Mouse (Mus musculus) hindbrain, embryonic 13.5 days (tissue): Measurements from ENCODE around the gene Brca2. TPM values are rescaled to one million over a fixed set of nuclear protein-coding genes. Genes with fewer than 3 reads are reported as not detected.
A peak's percentile ranks its signal among the peaks of the same experiment; 100 is the strongest.

ENCODE experiments used
- ATAC-seq: fragments of 200-750 bp; cut with Nextera tagmentation; 2 replicates; pipeline ENCODE4 v1.8.0; 2017; ENCODE audit warnings: moderate TSS enrichment; ENCODE audit not compliant: low FRiP score
- H3K27ac ChIP-seq: fragments of 300-500 bp; sonication (generic); 2 replicates; pipeline ENCODE4 v1.5.1; 2015; ENCODE audit warnings: inconsistent platforms, mild to moderate bottlenecking, moderate library complexity
- H3K27me3 ChIP-seq: fragments of 300-500 bp; sonication (generic); 2 replicates; pipeline ENCODE4 v1.6.1; 2015; ENCODE audit warnings: mild to moderate bottlenecking, inconsistent platforms
- H3K36me3 ChIP-seq: fragments of 300-500 bp; sonication (generic); 2 replicates; pipeline ENCODE4 v1.6.1; 2015; ENCODE audit warnings: mild to moderate bottlenecking, inconsistent platforms
- H3K4me1 ChIP-seq: fragments of 300-500 bp; sonication (generic); replicated peaks from 2 replicates; pipeline ENCODE4 v1.6.1; 2015; ENCODE audit warnings: inconsistent platforms
- H3K4me2 ChIP-seq: fragments of 300-500 bp; sonication (generic); 2 replicates; pipeline ENCODE4 v1.6.1; 2015; ENCODE audit warnings: inconsistent platforms, mild to moderate bottlenecking, moderate library complexity
- H3K4me3 ChIP-seq: fragments of 300-500 bp; sonication (generic); 2 replicates; pipeline ENCODE4 v1.5.1; 2015; ENCODE audit warnings: mild to moderate bottlenecking, inconsistent platforms
- H3K9ac ChIP-seq: fragments of 300-500 bp; sonication (generic); 2 replicates; pipeline ENCODE4 v1.6.1; 2015; ENCODE audit warnings: mild to moderate bottlenecking, inconsistent platforms
- H3K9me3 ChIP-seq: fragments of 300-500 bp; sonication (generic); 2 replicates; pipeline ENCODE4 v1.6.1; 2016; ENCODE audit warnings: inconsistent platforms
- WGBS: fragments of 180-500 bp; shearing (Covaris S2); methylation state at CpG from one replicate; pipeline ENCODE4 v1.1.7; 2015; 5-methylcytosine and 5-hydroxymethylcytosine counted together
- polyA plus RNA-seq: library from polyadenylated mRNA; unstranded; fragments of >200 nt; fragmentation: Nextera tagmentation; extraction: Ambion mirVana; gene quantifications from 2 replicates; pipeline ENCODE4 v1.2.1, GENCODE M21; 2015

The Brca2 gene
- polyA plus RNA-seq, 1 experiment from 2014 or later, result 13.6 TPM

DNA sequence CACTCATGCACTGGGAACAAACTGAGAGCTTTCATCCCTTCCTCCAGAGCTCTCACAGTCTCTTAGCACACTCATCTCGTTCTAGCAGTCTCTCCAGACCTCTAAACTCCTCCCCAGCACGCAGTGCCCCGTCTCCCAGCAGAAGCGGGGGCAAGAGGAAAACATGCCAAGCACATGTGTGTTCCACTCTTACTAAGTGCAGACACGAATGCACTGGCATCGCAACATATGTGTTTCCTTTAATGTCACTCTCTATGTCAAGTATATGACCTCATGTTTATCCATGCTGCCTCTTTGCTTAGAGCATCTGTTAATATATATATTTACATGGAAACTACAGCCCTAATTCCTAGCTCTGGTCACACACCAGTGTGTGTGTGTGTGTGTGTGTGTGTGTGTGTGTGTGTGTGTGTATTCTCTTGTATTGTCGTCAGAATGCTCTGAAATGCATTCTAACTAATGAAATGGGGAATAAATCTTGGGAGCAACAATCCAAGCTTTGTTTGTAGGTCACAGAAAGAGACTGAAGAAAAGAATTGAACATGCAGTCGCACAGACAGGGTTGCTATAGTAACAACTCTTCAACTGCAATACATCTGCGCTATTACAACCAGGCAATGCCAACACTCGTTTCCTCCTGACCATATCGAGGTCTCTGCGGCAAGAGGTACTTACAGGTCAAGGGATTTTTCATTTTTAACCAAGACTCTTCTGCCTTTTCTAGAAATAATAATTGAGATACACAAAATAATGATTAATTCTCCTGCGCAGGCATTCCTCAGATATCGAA lies 79.2 kb downstream of the Brca2 start:
- H3K36me3 ChIP-seq, result peaks cover 19% of the 10 kb centered on the region
- no peak overlapping the region; the same call in 1 of the 2 replicates for H3K9ac ChIP-seq
- H3K4me1 ChIP-seq, result peaks cover 14% of the 10 kb centered on the region
- no peak overlapping the region for H3K4me2 ChIP-seq
- peaks cover 11% of the 10 kb centered on the region for H3K27me3 ChIP-seq
- H3K9me3 ChIP-seq, result no peaks in the 10 kb centered on the region
- peak; percentile 73 for ATAC-seq
- peak overlapping the region; percentile 37; the same call in 1 of the 2 replicates for H3K27ac ChIP-seq
- 63% methylated on average over 14 of the region's 14 CpGs for whole genome bisulfite sequencing
- H3K4me3 ChIP-seq, result no peak overlapping the region

DNA sequence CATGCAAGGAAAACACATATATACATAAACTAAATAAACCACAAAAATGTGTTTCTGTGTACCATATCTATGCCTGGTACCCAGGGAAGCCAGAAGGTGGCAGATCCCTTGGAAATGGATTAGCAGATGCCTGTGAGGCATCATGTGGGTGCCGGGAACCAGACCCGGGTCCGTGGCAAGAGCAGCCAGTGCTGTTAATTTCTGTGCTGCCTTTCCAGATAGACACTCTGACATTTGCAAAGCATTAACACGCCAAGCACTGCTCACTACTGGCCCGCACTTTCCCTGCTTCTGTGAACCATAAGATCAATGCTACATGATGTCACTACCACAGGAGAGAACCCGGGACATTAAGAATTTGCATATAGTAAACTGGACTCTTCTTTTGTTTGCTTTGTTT lies 83.7 kb downstream of the Brca2 start:
- WGBS, result 96% methylated on average over 6 of the region's 6 CpGs
- Histone ChIP-seq H3K4me1 (peaks cover 11% of the 10 kb centered on the region), H3K4me2 (no peak overlapping the region), H3K27ac (no peak overlapping the region), H3K4me3 (no peak overlapping the region), H3K9me3 (no peaks in the 10 kb centered on the region), H3K9ac (no peak overlapping the region), H3K36me3 (peaks cover 33% of the 10 kb centered on the region), H3K27me3 (no peaks in the 10 kb centered on the region)
- no peak for ATAC-seq

DNA sequence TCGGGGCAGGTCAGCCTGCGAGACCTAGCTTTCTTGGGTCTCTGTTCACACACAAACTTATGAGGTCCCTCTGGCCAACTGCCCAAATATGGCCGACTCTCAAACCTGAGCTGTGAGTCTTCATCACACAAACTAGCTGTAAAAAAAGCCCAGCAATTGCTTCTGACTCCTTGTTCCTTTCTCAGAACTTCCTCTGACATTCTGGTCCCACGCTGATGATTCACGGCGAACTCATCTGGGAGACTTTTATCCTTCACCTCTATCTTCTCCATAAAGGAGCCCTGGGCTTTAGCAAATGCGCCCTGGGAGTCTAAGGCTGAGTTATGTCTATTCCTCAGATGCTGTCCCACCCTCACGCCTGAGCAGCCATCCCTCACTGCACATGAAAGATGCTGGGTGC lies 85.2 kb downstream of the Brca2 start:
- no peak overlapping the region for H3K27ac ChIP-seq
- H3K9ac ChIP-seq, result no peak overlapping the region
- no peak overlapping the region for H3K4me3 ChIP-seq
- H3K4me2 ChIP-seq, result no peak overlapping the region
- H3K9me3 ChIP-seq, result no peaks in the 10 kb centered on the region
- H3K36me3 ChIP-seq, result peaks cover 32% of the 10 kb centered on the region
- WGBS, result 94% methylated on average over 8 of the region's 8 CpGs
- 0 out of 2 replicates have a peak, but pooled peaks cover 2% of the 10 kb centered on the region for H3K4me1 ChIP-seq
- no peak for ATAC-seq
- H3K27me3 ChIP-seq, result no peaks in the 10 kb centered on the region

DNA sequence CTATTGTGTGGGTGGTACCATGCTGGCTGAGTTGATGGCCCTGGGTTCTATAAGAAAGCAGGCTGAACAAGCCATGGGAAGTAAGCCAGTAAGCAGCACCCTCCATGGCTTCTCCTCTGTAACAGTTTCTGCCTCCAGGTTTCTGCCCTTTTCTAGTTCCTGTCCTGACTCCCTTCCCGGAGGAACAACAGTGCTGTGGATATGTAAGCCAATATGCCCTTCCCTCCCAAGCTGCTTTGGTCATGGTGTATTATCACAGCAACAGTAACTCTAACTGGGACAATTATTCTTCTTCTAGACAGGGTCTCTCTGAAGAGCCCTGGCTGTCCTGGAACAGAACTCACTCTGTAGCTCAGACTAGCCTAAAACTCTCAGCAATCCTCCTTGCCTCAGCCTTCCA lies 88.7 kb downstream of the Brca2 start:
- H3K36me3 ChIP-seq, result peaks cover 24% of the 10 kb centered on the region
- no peak for ATAC-seq
- H3K9me3 ChIP-seq, result no peaks in the 10 kb centered on the region
- H3K27me3 ChIP-seq, result no peaks in the 10 kb centered on the region
- no peak overlapping the region for H3K27ac ChIP-seq
- H3K4me2 ChIP-seq, result no peak overlapping the region
- 77% methylated on average over 1 of the region's 1 CpGs for WGBS
- no peak overlapping the region for H3K4me3 ChIP-seq
- H3K4me1 ChIP-seq, result 0 out of 2 replicates have a peak, but pooled peaks cover 2% of the 10 kb centered on the region
- H3K9ac ChIP-seq, result no peak overlapping the region

DNA sequence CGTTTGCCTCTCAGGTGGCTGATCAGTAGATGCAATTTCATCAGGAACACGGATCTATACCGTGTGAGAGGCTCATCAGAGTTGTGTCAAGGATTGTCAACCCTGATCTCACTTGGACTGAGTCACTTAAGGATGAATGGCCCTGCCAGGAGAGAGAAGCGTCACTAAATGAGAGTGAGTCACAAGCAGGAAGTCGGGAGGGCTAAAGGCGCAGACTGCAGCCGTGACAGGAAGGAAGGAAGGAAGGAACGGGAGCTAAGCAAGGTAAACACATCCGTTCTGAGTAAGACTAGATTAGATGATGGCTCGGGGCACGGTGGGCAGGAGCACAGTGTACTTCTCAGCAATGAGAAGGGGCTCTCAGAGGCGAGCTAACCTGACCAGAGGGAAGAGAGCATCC lies 89.3 kb downstream of the Brca2 start:
- 76% methylated on average over 12 of the region's 12 CpGs for WGBS
- H3K27me3 ChIP-seq, result no peaks in the 10 kb centered on the region
- H3K36me3 ChIP-seq, result peaks cover 18% of the 10 kb centered on the region
- H3K9ac ChIP-seq, result no peak overlapping the region
- no peak overlapping the region for H3K27ac ChIP-seq
- 0 out of 2 replicates have a peak, but pooled peaks cover 2% of the 10 kb centered on the region for H3K4me1 ChIP-seq
- H3K9me3 ChIP-seq, result no peaks in the 10 kb centered on the region
- H3K4me3 ChIP-seq, result no peak overlapping the region
- H3K4me2 ChIP-seq, result no peak overlapping the region
- no peak for ATAC-seq

DNA sequence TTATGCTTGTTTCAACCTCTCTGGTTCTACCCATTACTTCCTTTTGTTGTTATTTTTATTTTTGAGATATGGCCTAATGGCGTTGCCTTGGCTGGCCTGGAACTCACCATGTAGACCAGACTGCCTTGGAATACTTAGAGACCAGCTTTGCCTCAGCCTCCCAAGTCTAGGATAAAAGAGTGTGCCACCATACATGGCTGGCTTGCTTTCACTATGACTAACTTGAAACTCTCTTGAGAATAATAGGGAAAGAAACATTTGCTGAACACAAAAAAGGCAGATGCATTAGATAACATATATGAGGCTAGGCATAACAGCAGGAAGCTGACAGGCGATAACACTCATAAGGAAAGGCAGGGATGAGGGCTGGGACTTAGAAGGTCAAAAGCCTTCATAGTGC lies 91.6 kb downstream of the Brca2 start:
- H3K36me3 ChIP-seq, result peaks cover 3% of the 10 kb centered on the region
- no peak for ATAC-seq
- no peak overlapping the region for H3K9ac ChIP-seq
- no peak overlapping the region for H3K27ac ChIP-seq
- no peak overlapping the region for H3K4me2 ChIP-seq
- no peaks in the 10 kb centered on the region for H3K9me3 ChIP-seq
- no peaks in the 10 kb centered on the region for H3K27me3 ChIP-seq
- 94% methylated on average over 2 of the region's 2 CpGs for WGBS
- 0 out of 2 replicates have a peak, but pooled peaks cover 2% of the 10 kb centered on the region for H3K4me1 ChIP-seq
- no peak overlapping the region for H3K4me3 ChIP-seq

DNA sequence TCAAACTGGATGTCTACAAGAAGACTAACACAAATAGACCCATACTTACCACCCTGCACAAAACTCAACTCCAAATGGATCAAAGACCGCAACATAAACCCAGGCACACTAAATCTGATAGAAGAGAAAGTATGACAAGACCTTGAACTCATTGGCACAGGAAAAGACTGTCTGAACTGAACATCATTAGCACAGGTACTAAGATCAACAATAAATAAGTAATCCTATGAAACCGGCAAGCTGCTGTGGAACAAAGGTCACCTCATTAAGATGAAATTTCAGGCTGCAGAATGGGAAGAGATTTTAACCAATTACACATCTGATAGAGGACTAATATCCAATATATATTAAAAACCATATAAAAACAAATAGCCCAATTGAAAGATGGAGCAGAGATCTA lies 93.8 kb downstream of the Brca2 start:
- Histone ChIP-seq H3K27me3 (no peaks in the 10 kb centered on the region), H3K27ac (no peak overlapping the region), H3K4me2 (no peak overlapping the region), H3K36me3 (peaks cover 3% of the 10 kb centered on the region; the same call in 1 of the 2 replicates), H3K4me1 (0 out of 2 replicates have a peak, but pooled peaks cover 2% of the 10 kb centered on the region), H3K4me3 (no peak overlapping the region), H3K9me3 (no peaks in the 10 kb centered on the region), H3K9ac (no peak overlapping the region)
- ATAC-seq, result no peak
- WGBS, result 94% methylated on average over 2 of the region's 2 CpGs

DNA sequence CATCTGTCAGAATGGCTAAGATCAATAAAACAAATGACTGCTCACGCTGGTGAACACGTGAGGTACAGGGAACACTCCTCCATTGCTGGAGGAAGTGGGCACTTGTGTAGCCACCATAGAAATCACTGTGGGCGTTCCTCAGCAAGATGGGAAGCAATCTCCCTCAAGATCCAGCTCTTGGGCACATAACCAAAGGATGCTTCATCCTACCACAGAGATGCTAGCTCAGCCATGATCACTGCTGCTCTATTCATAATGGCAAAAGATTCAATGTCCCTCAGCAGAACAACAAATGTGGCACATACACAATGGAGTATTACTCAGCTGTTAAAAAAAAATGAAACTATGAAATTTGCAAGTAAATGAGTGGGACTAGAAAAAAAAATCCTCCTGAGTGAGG lies 94.3 kb downstream of the Brca2 start:
- ATAC-seq, result no peak
- H3K27me3 ChIP-seq, result no peaks in the 10 kb centered on the region

DNA sequence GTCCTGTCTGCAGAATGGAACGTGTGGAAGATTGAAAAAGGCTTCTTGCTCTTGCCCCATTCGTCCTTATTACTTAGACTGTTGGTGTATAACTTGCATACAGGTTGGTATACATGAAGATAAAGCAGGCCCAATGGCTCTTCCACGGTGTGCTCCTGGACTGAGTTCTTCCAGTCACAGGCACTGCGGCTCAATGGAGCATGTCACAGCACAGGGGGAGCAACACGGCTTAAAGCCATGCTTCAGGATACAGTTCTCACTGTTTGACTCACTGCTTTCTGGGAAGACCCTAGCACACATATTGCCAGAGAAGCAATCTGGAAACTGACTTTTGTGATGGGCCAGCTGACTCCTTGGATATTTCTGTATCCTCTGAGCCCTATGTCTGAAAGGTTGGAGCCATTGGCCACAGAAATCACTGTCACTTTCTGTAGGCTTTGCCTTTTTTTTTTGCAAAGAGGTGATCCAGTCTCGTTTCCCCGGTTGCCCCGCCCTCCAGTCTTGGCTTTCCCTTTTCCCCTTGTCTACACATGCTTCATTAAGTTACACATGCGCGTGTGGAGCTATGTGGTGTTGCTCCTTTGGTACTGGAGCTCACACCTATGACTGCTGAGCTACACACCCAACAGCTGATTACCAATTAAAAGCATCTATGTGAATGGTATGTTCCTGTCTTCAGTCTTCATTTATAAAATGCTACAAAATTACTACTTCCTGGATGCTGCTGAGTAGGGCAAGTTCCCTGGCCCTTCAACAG lies 96.3 kb downstream of the Brca2 start:
- Histone ChIP-seq H3K4me3 (no peak overlapping the region), H3K4me2 (no peak overlapping the region), H3K27ac (no peak overlapping the region), H3K36me3 (peaks cover 3% of the 10 kb centered on the region; the same call in 1 of the 2 replicates), H3K9ac (no peak overlapping the region), H3K27me3 (no peaks in the 10 kb centered on the region), H3K4me1 (no peaks in the 10 kb centered on the region), H3K9me3 (no peaks in the 10 kb centered on the region)
- 92% methylated on average over 10 of the region's 10 CpGs for WGBS
- no peak for ATAC-seq

More for the DNA sequence above, 94.3 kb downstream of the Brca2 start:
- H3K4me3 ChIP-seq, result no peak overlapping the region
- no peak overlapping the region for H3K4me2 ChIP-seq
- no peaks in the 10 kb centered on the region for H3K9me3 ChIP-seq
- H3K36me3 ChIP-seq, result peaks cover 3% of the 10 kb centered on the region; the same call in 1 of the 2 replicates
- H3K27ac ChIP-seq, result no peak overlapping the region
- H3K9ac ChIP-seq, result no peak overlapping the region
- 0 out of 2 replicates have a peak, but pooled peaks cover 2% of the 10 kb centered on the region for H3K4me1 ChIP-seq
- 75% methylated on average over 3 of the region's 3 CpGs for WGBS

Other genes starting within 250 kb of the Brca2 start
- gene Zar1l, start 4.5 kb upstream of the Brca2 start, polyA plus RNA-seq, result not detected in 2 replicates
- gene N4bp2l1, start 74.6 kb downstream of the Brca2 start, polyA plus RNA-seq, result 7.7 and 8.6 TPM in 2 replicates
- gene N4bp2l2, start 143.6 kb downstream of the Brca2 start, polyA plus RNA-seq, result 35.2 and 36.7 TPM in 2 replicates
- 33.3 and 35.0 TPM in 2 replicates for gene Pds5b, start 151.1 kb downstream of the Brca2 start, polyA plus RNA-seq